Mouse (Mus musculus) MEL (cell line): Measurements from ENCODE around the gene Pde1a.

ENCODE experiments used
- CTCF ChIP-seq, 3 experiments: IDR thresholded peaks in 2 of 3; conservative IDR thresholded peaks in 1 of 3; 2 replicates each; pipeline ENCODE4 v1.5.1; 2011 to 2012; ENCODE audit warnings: low read length in 3 of 3, low read depth in 2 of 3, mild to moderate bottlenecking in 2 of 3, improper control_type of control experiment in 1 of 3, inconsistent platforms in 1 of 3, mixed read lengths in 1 of 3, moderate library complexity in 1 of 3; ENCODE audit not compliant: control insufficient read depth in 1 of 3, insufficient read depth in 1 of 3, poor library complexity in 1 of 3, severe bottlenecking in 1 of 3
- EP300 ChIP-seq, 2 experiments: IDR thresholded peaks; 2 replicates each; pipeline ENCODE4 v1.6.1; 2011; ENCODE audit warnings: improper control_type of control experiment in 2 of 2, low read length in 2 of 2, low read depth in 1 of 2, mild to moderate bottlenecking in 1 of 2
- GABPA ChIP-seq: IDR thresholded peaks from 2 replicates; pipeline ENCODE4 v1.6.1; 2012; ENCODE audit warnings: low read depth, mild to moderate bottlenecking, inconsistent platforms, low read length, improper control_type of control experiment, moderate library complexity
- GATA1 ChIP-seq: IDR thresholded peaks from 2 replicates; pipeline ENCODE4 v1.6.1; 2011; ENCODE audit warnings: low read depth, low read length, improper control_type of control experiment
- MXI1 ChIP-seq: IDR thresholded peaks from 2 replicates; pipeline ENCODE4 v1.6.1; 2011; ENCODE audit warnings: mild to moderate bottlenecking, low read depth, low read length, improper control_type of control experiment
- MYC ChIP-seq: IDR thresholded peaks from 2 replicates; pipeline ENCODE4 v1.6.1; 2011; ENCODE audit warnings: low read depth, mild to moderate bottlenecking, low read length, improper control_type of control experiment, moderate library complexity
- POLR2A ChIP-seq, 2 experiments: IDR thresholded peaks; 2 replicates each; pipeline ENCODE4 v1.6.1; 2011 to 2012; ENCODE audit warnings: low read length in 2 of 2, mild to moderate bottlenecking in 2 of 2, control low read depth in 1 of 2, improper control_type of control experiment in 1 of 2, low read depth in 1 of 2, moderate library complexity in 1 of 2; ENCODE audit not compliant: control insufficient read depth in 1 of 2, insufficient read depth in 1 of 2, poor library complexity in 1 of 2
- ZC3H11A ChIP-seq: IDR thresholded peaks from 2 replicates; pipeline ENCODE4 v1.6.1; 2012; ENCODE audit warnings: low read depth, mild to moderate bottlenecking, inconsistent platforms, low read length, improper control_type of control experiment

GRCm38 (mm10) chr2:79798627-79799026 lies 330.6 kb downstream of the Pde1a start:
- TF ChIP-seq CTCF (IDR thresholded peaks at IDR 0.05 in 2 of 3, conservative IDR thresholded peaks at IDR 0.05 in 1 of 3; ENCODE audit: control insufficient read depth in 1 of 3, insufficient read depth in 1 of 3, low read depth in 2 of 3, low read length in 3 of 3, poor library complexity in 1 of 3, severe bottlenecking in 1 of 3): no peak
- TF ChIP-seq POLR2A (IDR thresholded peaks at IDR 0.05; ENCODE audit: control insufficient read depth in 1 of 2, insufficient read depth in 1 of 2, low read depth in 1 of 2, low read length in 2 of 2, poor library complexity in 1 of 2): no peak
- TF ChIP-seq ZC3H11A: no peak
- no peak for TF ChIP-seq MXI1
- TF ChIP-seq GABPA: no peak
- TF ChIP-seq MYC: no peak
- no peak for TF ChIP-seq GATA1
- TF ChIP-seq EP300 (IDR thresholded peaks at IDR 0.05; ENCODE audit: low read depth in 1 of 2, low read length in 2 of 2): no peak
